Mouse (Mus musculus) MEL (cell line): ENCODE measurements around the gene Socs7.

ENCODE experiments used
- CTCF ChIP-seq, 3 experiments: IDR thresholded peaks in 2 of 3; conservative IDR thresholded peaks in 1 of 3; 2 replicates each; pipeline ENCODE4 v1.5.1; 2011 to 2012; ENCODE audit warnings: low read length in 3 of 3, low read depth in 2 of 3, mild to moderate bottlenecking in 2 of 3, improper control_type of control experiment in 1 of 3, inconsistent platforms in 1 of 3, mixed read lengths in 1 of 3, moderate library complexity in 1 of 3; ENCODE audit not compliant: control insufficient read depth in 1 of 3, insufficient read depth in 1 of 3, poor library complexity in 1 of 3, severe bottlenecking in 1 of 3
- JUND ChIP-seq: IDR thresholded peaks from 2 replicates; pipeline ENCODE4 v1.6.1; 2011; ENCODE audit warnings: low read depth, mild to moderate bottlenecking, improper control_type of control experiment, low read length
- ZC3H11A ChIP-seq: IDR thresholded peaks from 2 replicates; pipeline ENCODE4 v1.6.1; 2012; ENCODE audit warnings: low read depth, mild to moderate bottlenecking, inconsistent platforms, low read length, improper control_type of control experiment
- ZNF384 ChIP-seq: IDR thresholded peaks from 2 replicates; pipeline ENCODE4 v1.6.1; 2012; ENCODE audit warnings: low read depth, mild to moderate bottlenecking, inconsistent platforms, low read length, improper control_type of control experiment

DNA sequence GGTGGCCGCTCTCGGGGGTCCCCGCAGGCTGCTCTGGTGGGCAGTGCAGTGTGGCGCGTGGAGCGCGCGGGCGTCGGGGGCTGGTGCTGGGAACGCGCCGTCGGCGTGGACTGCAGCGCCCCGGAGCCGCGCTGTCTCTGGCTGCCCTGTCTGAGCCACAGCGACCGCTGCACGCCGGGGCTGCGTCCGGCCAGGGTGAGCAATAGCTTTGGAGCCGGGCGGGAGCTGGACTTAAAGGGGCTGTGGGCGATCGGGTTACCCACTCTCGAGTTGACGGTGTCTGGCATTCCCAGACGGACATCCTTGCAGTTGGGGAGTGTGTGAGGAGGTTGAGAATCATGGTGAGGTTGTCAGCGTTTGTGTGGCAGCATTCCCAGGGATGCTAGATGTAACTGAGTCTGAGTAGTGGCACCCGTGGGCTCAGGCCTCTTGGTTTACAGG is 78.1 kb downstream of the Socs7 start:
- TF ChIP-seq CTCF (IDR thresholded peaks at IDR 0.05 in 2 of 3, conservative IDR thresholded peaks at IDR 0.05 in 1 of 3; ENCODE audit: control insufficient read depth in 1 of 3, insufficient read depth in 1 of 3, low read depth in 2 of 3, low read length in 3 of 3, poor library complexity in 1 of 3, severe bottlenecking in 1 of 3) (no peak), ZC3H11A (no peak), JUND (no peak), ZNF384 (no peak)
